Mouse (Mus musculus): ENCODE data around the gene Dync1li1. TPM values are rescaled to one million over a fixed set of nuclear protein-coding genes. Genes with fewer than 3 reads are reported as not detected.
A peak's percentile ranks its signal among the peaks of the same experiment; 100 is the strongest.

The Dync1li1 gene
- total and polyA plus RNA-seq, 2 experiments from 2014 or later: 124 to 160 TPM

- TF ChIP-seq CTCF (IDR thresholded peaks at IDR 0.05): no peak
- WGBS: 71% methylated on average over 5 of the region's 5 CpGs
- no peak overlapping the region for H3K4me3 ChIP-seq (ENCODE audit: low read depth, low read length)
- H3K36me3 ChIP-seq (ENCODE audit: insufficient read depth, low read length): no peaks in the 10 kb centered on the region
- no peaks in the 10 kb centered on the region for H3K27me3 ChIP-seq (ENCODE audit: insufficient read depth, low read length)
- no peak overlapping the region for H3K27ac ChIP-seq (ENCODE audit: low read depth, low read length)
- ATAC-seq (ENCODE audit: low FRiP score) (no peak), DNase-seq (ENCODE audit: low spot score) (no peak)
- H3K9ac ChIP-seq (replicated peaks; ENCODE audit: low read length, poor library complexity, severe bottlenecking): no peak overlapping the region
- H3K4me1 ChIP-seq (ENCODE audit: insufficient read depth, low read length): no peaks in the 10 kb centered on the region; the same call in 1 of the 2 replicates
- H3K9me3 ChIP-seq (ENCODE audit: low read length): no peaks in the 10 kb centered on the region
- H3K4me2 ChIP-seq (ENCODE audit: low read depth, low read length, poor library complexity, severe bottlenecking): no peak overlapping the region
These were observed 19.6 kb upstream of the Dync1li1 start for GRCm38 (mm10) chr9:114669011-114669410.

GRCm38 (mm10) chr9:114671946-114672345 is 16.6 kb upstream of the Dync1li1 start:
- Histone ChIP-seq H3K27ac (ENCODE audit: low read depth, low read length) (no peak overlapping the region), H3K9ac (replicated peaks; ENCODE audit: low read length, poor library complexity, severe bottlenecking) (no peak overlapping the region), H3K4me1 (ENCODE audit: insufficient read depth, low read length) (no peaks in the 10 kb centered on the region; the same call in 1 of the 2 replicates), H3K4me2 (ENCODE audit: low read depth, low read length, poor library complexity, severe bottlenecking) (no peak overlapping the region), H3K9me3 (ENCODE audit: low read length) (no peaks in the 10 kb centered on the region), H3K4me3 (ENCODE audit: low read depth, low read length) (no peak overlapping the region), H3K36me3 (ENCODE audit: insufficient read depth, low read length) (no peaks in the 10 kb centered on the region), H3K27me3 (ENCODE audit: insufficient read depth, low read length) (no peaks in the 10 kb centered on the region)
- DNase-seq (ENCODE audit: low spot score) (no peak), ATAC-seq (ENCODE audit: low FRiP score) (no peak)
- WGBS: 42% methylated on average over 1 of the region's 1 CpGs
- no peak for TF ChIP-seq CTCF (IDR thresholded peaks at IDR 0.05)

GRCm38 (mm10) chr9:114672703-114673561 is 15.7 kb upstream of the Dync1li1 start:
- 2% methylated on average over 24 of the region's 24 CpGs for WGBS
- Histone ChIP-seq H3K9ac (replicated peaks; ENCODE audit: low read length, poor library complexity, severe bottlenecking) (peak overlapping the region; percentile 65), H3K4me2 (ENCODE audit: low read depth, low read length, poor library complexity, severe bottlenecking) (peak overlapping the region; percentile 67), H3K27me3 (ENCODE audit: insufficient read depth, low read length) (no peaks in the 10 kb centered on the region), H3K36me3 (ENCODE audit: insufficient read depth, low read length) (no peaks in the 10 kb centered on the region), H3K9me3 (ENCODE audit: low read length) (no peaks in the 10 kb centered on the region), H3K4me1 (ENCODE audit: insufficient read depth, low read length) (no peaks in the 10 kb centered on the region; the same call in 1 of the 2 replicates), H3K4me3 (ENCODE audit: low read depth, low read length) (peak overlapping the region; percentile 30), H3K27ac (ENCODE audit: low read depth, low read length) (peak overlapping the region; percentile 89)
- ATAC-seq (ENCODE audit: low FRiP score) (peak; percentile 78), DNase-seq (ENCODE audit: low spot score) (peak; percentile 63)
- TF ChIP-seq CTCF (IDR thresholded peaks at IDR 0.05): no peak

- no peaks in the 10 kb centered on the region for H3K27me3 ChIP-seq (ENCODE audit: insufficient read depth, low read length)
- no peaks in the 10 kb centered on the region for H3K36me3 ChIP-seq (ENCODE audit: insufficient read depth, low read length)
- H3K9me3 ChIP-seq (ENCODE audit: low read length): no peaks in the 10 kb centered on the region
- H3K4me2 ChIP-seq (ENCODE audit: low read depth, low read length, poor library complexity, severe bottlenecking): peak overlapping the region; percentile 67
- ATAC-seq (ENCODE audit: low FRiP score) (no peak), DNase-seq (ENCODE audit: low spot score) (no peak)
- peak overlapping the region; percentile 89 for H3K27ac ChIP-seq (ENCODE audit: low read depth, low read length)
- peak overlapping the region; percentile 65; the same call in 1 of the 2 replicates for H3K9ac ChIP-seq (replicated peaks; ENCODE audit: low read length, poor library complexity, severe bottlenecking)
- no peak for TF ChIP-seq CTCF (IDR thresholded peaks at IDR 0.05)
- H3K4me1 ChIP-seq (ENCODE audit: insufficient read depth, low read length): no peaks in the 10 kb centered on the region; the same call in 1 of the 2 replicates
- peak overlapping the region; percentile 30; the same call in 1 of the 2 replicates for H3K4me3 ChIP-seq (ENCODE audit: low read depth, low read length)
- WGBS: 42% methylated on average over 2 of the region's 2 CpGs
These were observed 15.0 kb upstream of the Dync1li1 start for GRCm38 (mm10) chr9:114673626-114674025.

- Histone ChIP-seq H3K27ac (ENCODE audit: low read depth, low read length) (no peak overlapping the region), H3K4me3 (ENCODE audit: low read depth, low read length) (no peak overlapping the region), H3K27me3 (ENCODE audit: insufficient read depth, low read length) (no peaks in the 10 kb centered on the region), H3K36me3 (ENCODE audit: insufficient read depth, low read length) (no peaks in the 10 kb centered on the region), H3K9me3 (ENCODE audit: low read length) (no peaks in the 10 kb centered on the region), H3K9ac (replicated peaks; ENCODE audit: low read length, poor library complexity, severe bottlenecking) (no peak overlapping the region), H3K4me2 (ENCODE audit: low read depth, low read length, poor library complexity, severe bottlenecking) (no peak overlapping the region), H3K4me1 (ENCODE audit: insufficient read depth, low read length) (no peaks in the 10 kb centered on the region)
- DNase-seq (ENCODE audit: low spot score): no peak
- ATAC-seq (ENCODE audit: low FRiP score): no peak
- 84% methylated on average over 5 of the region's 5 CpGs for WGBS
- no peak for TF ChIP-seq CTCF (IDR thresholded peaks at IDR 0.05)
These were observed 10.0 kb upstream of the Dync1li1 start for GRCm38 (mm10) chr9:114678576-114678975.

- no peak for TF ChIP-seq CTCF (IDR thresholded peaks at IDR 0.05)
- ATAC-seq (ENCODE audit: low FRiP score): no peak
- DNase-seq (ENCODE audit: low spot score): no peak
- Histone ChIP-seq H3K27ac (ENCODE audit: low read depth, low read length) (no peak overlapping the region), H3K9me3 (ENCODE audit: low read length) (no peaks in the 10 kb centered on the region), H3K4me3 (ENCODE audit: low read depth, low read length) (no peak overlapping the region), H3K4me2 (ENCODE audit: low read depth, low read length, poor library complexity, severe bottlenecking) (no peak overlapping the region), H3K27me3 (ENCODE audit: insufficient read depth, low read length) (no peaks in the 10 kb centered on the region), H3K4me1 (ENCODE audit: insufficient read depth, low read length) (no peaks in the 10 kb centered on the region), H3K36me3 (ENCODE audit: insufficient read depth, low read length) (no peaks in the 10 kb centered on the region), H3K9ac (replicated peaks; ENCODE audit: low read length, poor library complexity, severe bottlenecking) (no peak overlapping the region)
- WGBS: 76% methylated on average over 5 of the region's 5 CpGs
These were observed 8.6 kb upstream of the Dync1li1 start for GRCm38 (mm10) chr9:114679944-114680343.
